Mouse (Mus musculus) kidney, adult 2 months (tissue): ENCODE measurements around the gene Ccdc175.

Experiments
- CTCF ChIP-seq: fragments of 200-500 bp; conservative IDR thresholded peaks from 2 replicates; pipeline ENCODE4 v1.5.1; 2011; ENCODE audit warnings: low read depth, mild to moderate bottlenecking, control low read depth, low read length, moderate library complexity, mixed read lengths; ENCODE audit not compliant: insufficient read depth, insufficient read length
- POLR2A ChIP-seq: fragments of 200-500 bp; IDR thresholded peaks from one replicate; pipeline ENCODE4 v1.6.1; 2011; ENCODE audit warnings: low read depth, low read length, control low read depth

GRCm38 (mm10) chr12:72232176-72232575, 47.3 kb upstream of the Ccdc175 start:
- TF ChIP-seq POLR2A (no peak), CTCF (no peak)
